Mouse (Mus musculus): Measurements from ENCODE around the gene Hsd3b2. TPM values are rescaled to one million over a fixed set of nuclear protein-coding genes. Genes with fewer than 3 reads are reported as not detected.

Hsd3b2 gene
- polyA plus RNA-seq (2015; fragmentation: Nextera tagmentation; extraction: Ambion mirVana), result not detected in 2 replicates

DNA sequence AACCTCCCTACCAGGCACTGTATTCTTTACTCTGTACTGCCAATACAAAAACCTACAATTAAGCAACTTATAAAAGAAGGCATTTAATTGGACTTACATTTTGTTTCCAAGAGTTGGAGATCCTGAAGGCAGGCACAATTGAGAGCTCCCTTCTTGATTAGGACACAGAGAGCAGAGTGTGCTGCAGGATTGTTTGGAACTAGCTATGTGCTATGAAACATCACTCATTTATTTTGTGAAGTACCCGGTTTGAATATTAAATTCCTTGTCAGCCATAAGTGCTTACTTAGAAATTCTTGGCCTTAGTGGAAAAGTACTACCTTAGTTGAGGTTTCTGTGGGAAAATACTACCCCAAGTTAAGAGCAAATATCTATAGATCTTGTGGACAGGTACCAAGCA, at the start of gene Hsd3b2:
Gene Hsd3b2, minus strand, starts transcription at position 168 of the 400 bp plus-strand sequence.

Other genes starting within 250 kb of the Hsd3b2 start
- not detected in 2 replicates for gene Hsd3b4, start 214.0 kb downstream of the Hsd3b2 start, polyA plus RNA-seq (2015; fragmentation: Nextera tagmentation; extraction: Ambion mirVana)
- gene Gm10681, start 135.7 kb downstream of the Hsd3b2 start, polyA plus RNA-seq (2015; fragmentation: Nextera tagmentation; extraction: Ambion mirVana), result not detected in 2 replicates
- not detected in 2 replicates for gene Hsd3b5, start 94.3 kb downstream of the Hsd3b2 start, polyA plus RNA-seq (2015; fragmentation: Nextera tagmentation; extraction: Ambion mirVana)
- not detected in 2 replicates for gene Hsd3b3, start 38.6 kb upstream of the Hsd3b2 start, polyA plus RNA-seq (2015; fragmentation: Nextera tagmentation; extraction: Ambion mirVana)
- gene Hsd3b6, start 89.9 kb upstream of the Hsd3b2 start, polyA plus RNA-seq (2015; fragmentation: Nextera tagmentation; extraction: Ambion mirVana), result not detected in 2 replicates
- 0.07 TPM in 1 of 2 replicates, not detected in the other for gene Hsd3b1, start 135.3 kb upstream of the Hsd3b2 start, polyA plus RNA-seq (2015; fragmentation: Nextera tagmentation; extraction: Ambion mirVana)
- gene Hao2, start 168.7 kb upstream of the Hsd3b2 start, polyA plus RNA-seq (2015; fragmentation: Nextera tagmentation; extraction: Ambion mirVana), result not detected in 2 replicates